In genomic region chr15:31336685-31337084, GRCm38 (mm10) we compare ENCODE assay signal across 12 mouse cellular contexts. TPM values are rescaled to one million over a fixed set of nuclear protein-coding genes. Genes with fewer than 3 reads are reported as not detected.
A peak's percentile ranks its signal among the peaks of the same experiment; 100 is the strongest.
DNase-seq lines count a peak whose midpoint lies in the region; TF ChIP-seq lines count a peak whose summit lies in the region.
"Had no signal": no experiment of that assay in that cellular context is flagged by ENCODE, and none has a peak within 500 bp of the region (broad histone marks: within the 10 kb centered on the region; RNA-seq: fewer than 3 reads in every experiment).

No protein-coding gene starts in this region.

- DNase-seq in gastrocnemius, adult 2 months, result no peak
- DNase-seq in gastrocnemius, adult 18-20 months (ENCODE audit: low spot score), result no peak
- DNase-seq in 416B (ENCODE audit: low read depth), result peak; percentile 59
- DNase-seq in lung, postnatal 25 days (ENCODE audit: low spot score), result peak; percentile 62
- no peak for DNase-seq in ovary, postnatal 14 days (ENCODE audit: low spot score)
- DNase-seq in kidney, postnatal 14 days, result no peak
- no peak for DNase-seq in urinary bladder, postnatal 4 days (ENCODE audit: low spot score in 2 of 2)
- DNase-seq: embryo, embryonic 11 days had no signal

- intact Hi-C loops in gastrocnemius, adult 2 months (cut with DNase I), result no loop called here

- peak overlapping the region; percentile 70 for H3K27ac ChIP-seq in gastrocnemius, adult 2 months
- H3K27ac ChIP-seq in cortical plate, adult 2 months (ENCODE audit: insufficient read depth, low read length), result peak overlapping the region; percentile 55
- H3K27ac ChIP-seq: hindbrain, embryonic 14.5 days; neural tube, embryonic 12.5 days had no signal

- no peak overlapping the region for H3K4me3 ChIP-seq in gastrocnemius, adult 2 months
- no peak overlapping the region for H3K4me3 ChIP-seq in cortical plate, adult 2 months (ENCODE audit: insufficient read depth, low read length)
- H3K4me3 ChIP-seq: neural tube, embryonic 12.5 days had no signal

- no peak for TF ChIP-seq POLR2A in cortical plate, adult 2 months (IDR thresholded peaks at IDR 0.05; ENCODE audit: extremely low read depth, insufficient read depth, low read length)

- H3K4me1 ChIP-seq in cortical plate, adult 2 months (ENCODE audit: control insufficient read depth, insufficient read depth, low read length), result peaks cover 12% of the 10 kb centered on the region
- H3K4me1 ChIP-seq: neural tube, embryonic 12.5 days had no signal

- TF ChIP-seq CTCF in gastrocnemius, adult 2 months (IDR thresholded peaks at IDR 0.05), result no peak
- TF ChIP-seq CTCF in cortical plate, adult 2 months (IDR thresholded peaks at IDR 0.05; ENCODE audit: extremely low read depth, insufficient read depth, low read length), result no peak

RNA-seq across cellular contexts. Expression of gene Ankrd33b, which starts 30.8 kb away (rescaled TPM):
- 10 to 100 TPM; 11.9 to 31.5 TPM for total RNA-seq in gastrocnemius, adult 2 months (2021)
- total RNA-seq in gastrocnemius, adult 18-20 months (2021), result 10 to 100 TPM; 16.8 to 19.0 TPM
- 33.9 and 34.5 TPM in 2 replicates for polyA plus RNA-seq in cortical plate, adult 2 months (2012; rRNA removed)
- polyA plus RNA-seq: CD4-positive, CD25-positive, alpha-beta regulatory T cell, adult 4 months had no signal

Comparison
In these comparisons a context has a peak if more than half of its experiments do, and no peak if none do; other contexts are left out.
1. DNase-seq: peak in 416B (single experiment) and lung, postnatal 25 days (single experiment); none in gastrocnemius, adult 2 months (single experiment), gastrocnemius, adult 18-20 months (single experiment), ovary, postnatal 14 days (single experiment), kidney, postnatal 14 days (single experiment) and urinary bladder, postnatal 4 days (0 of 2).